ENCODE assay signal across 36 mouse cellular contexts in the genomic region with DNA sequence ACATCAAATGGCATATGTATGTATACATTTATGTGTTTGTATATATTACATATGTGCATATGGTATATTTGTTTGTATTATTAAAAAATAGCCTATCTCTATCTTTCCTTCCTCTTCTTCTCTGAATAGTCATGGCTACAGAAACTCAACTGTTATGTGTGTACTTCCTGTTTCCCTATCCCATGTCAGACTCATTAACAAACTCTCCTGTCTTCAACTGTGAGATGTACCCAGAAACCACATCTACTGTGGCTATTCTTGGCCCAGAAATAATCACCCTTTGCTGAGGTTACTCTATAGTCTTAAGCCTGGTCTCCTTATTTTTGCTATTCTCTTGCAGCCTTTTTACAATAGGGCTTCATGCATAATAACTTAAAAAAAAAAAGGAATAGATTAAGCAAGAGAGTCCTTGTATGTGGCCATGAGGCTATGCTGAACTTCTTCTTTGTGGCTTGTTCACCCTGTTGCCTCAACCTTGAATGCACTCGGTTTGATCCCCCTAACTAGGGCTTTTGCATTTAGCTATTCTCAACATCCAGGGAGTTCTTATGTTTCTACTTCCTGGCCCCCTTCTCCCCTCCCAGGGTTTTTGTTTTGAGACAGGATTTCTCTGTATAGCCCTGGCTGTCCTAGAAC. TPM values are rescaled to one million over a fixed set of nuclear protein-coding genes. Genes with fewer than 3 reads are reported as not detected.
A peak's percentile ranks its signal among the peaks of the same experiment; 100 is the strongest.
DNase-seq lines count a peak whose midpoint lies in the region; ATAC-seq and TF ChIP-seq lines count a peak whose summit lies in the region.
"Had no signal": no experiment of that assay in that cellular context is flagged by ENCODE, and none has a peak within 500 bp of the region (broad histone marks: within the 10 kb centered on the region; RNA-seq: fewer than 3 reads in every experiment).

No protein-coding gene starts in this region.

- peak; percentile 66 for DNase-seq in 416B (ENCODE audit: low read depth)
- DNase-seq in MEL (ENCODE audit: low read depth, low spot score): peak; percentile 16
- DNase-seq in urinary bladder, postnatal 4 days (ENCODE audit: low spot score in 2 of 2): no peak
- no peak for DNase-seq in left cerebral cortex, adult 8-10 months (ENCODE audit: low spot score in 2 of 2)
- no peak for DNase-seq in gastrocnemius, postnatal 14 days
- DNase-seq: adrenal gland, postnatal 25 days; cerebellum, adult 11-12 months; cerebellum, postnatal 25 days; embryo, embryonic 11 days; kidney, adult 18-20 months; layer of hippocampus, adult 9-11 months; lung, postnatal 10 days; midbrain, embryonic 14.5 days; thymus, adult 18-20 months had no signal

- no peaks in the 10 kb centered on the region for H3K27me3 ChIP-seq in MEL (ENCODE audit: control insufficient read depth in 1 of 2, insufficient read depth in 2 of 2, low read length in 2 of 2)
- H3K27me3 ChIP-seq: embryonic facial prominence, embryonic 13.5 days; forebrain, embryonic 13.5 days; neural tube, embryonic 13.5 days had no signal

- H3K36me3 ChIP-seq in MEL (ENCODE audit: control insufficient read depth in 1 of 2, insufficient read depth in 2 of 2, low read length in 2 of 2): no peaks in the 10 kb centered on the region
- H3K36me3 ChIP-seq: embryonic facial prominence, embryonic 13.5 days; heart, embryonic 10.5 days; neural tube, embryonic 13.5 days had no signal

- TF ChIP-seq CTCF in MEL (IDR thresholded peaks at IDR 0.05 in 2 of 3, conservative IDR thresholded peaks at IDR 0.05 in 1 of 3; ENCODE audit: control insufficient read depth in 1 of 3, insufficient read depth in 1 of 3, low read depth in 2 of 3, low read length in 3 of 3, poor library complexity in 1 of 3, severe bottlenecking in 1 of 3): no peak

- H3K9ac ChIP-seq in MEL (ENCODE audit: control insufficient read depth, low read depth, low read length, poor library complexity, severe bottlenecking): no peak overlapping the region
- H3K9ac ChIP-seq: embryonic facial prominence, embryonic 13.5 days; forebrain, embryonic 13.5 days; neural tube, embryonic 13.5 days had no signal

- intact Hi-C loops in gastrocnemius, postnatal 14 days (cut with DNase I; ENCODE audit: low total_unique reads): no loop called here

- H3K79me2 ChIP-seq in MEL (ENCODE audit: control insufficient read depth, insufficient read depth, low read length, poor library complexity): no peaks in the 10 kb centered on the region

- no peak overlapping the region for H3K4me3 ChIP-seq in MEL (ENCODE audit: control insufficient read depth in 1 of 2, insufficient read depth in 1 of 2, low read depth in 2 of 2, low read length in 2 of 2)
- H3K4me3 ChIP-seq: embryonic facial prominence, embryonic 13.5 days; erythroblast, embryonic 14.5 days; forebrain, embryonic 13.5 days; heart, embryonic 10.5 days; myocyte; neural tube, embryonic 13.5 days had no signal

- no peaks in the 10 kb centered on the region for H3K4me1 ChIP-seq in MEL (ENCODE audit: control insufficient read depth in 1 of 2, insufficient read depth in 2 of 2, low read length in 2 of 2)
- H3K4me1 ChIP-seq: embryonic facial prominence, embryonic 13.5 days; forebrain, embryonic 13.5 days; heart, embryonic 10.5 days; neural tube, embryonic 13.5 days had no signal

- H3K27ac ChIP-seq in MEL (ENCODE audit: control insufficient read depth, low read depth, low read length): no peak overlapping the region
- H3K27ac ChIP-seq: embryonic facial prominence, embryonic 13.5 days; forebrain, embryonic 13.5 days; heart, embryonic 10.5 days; hindbrain, postnatal 0 days; neural tube, embryonic 13.5 days had no signal

- TF ChIP-seq RAD21 in MEL (IDR thresholded peaks at IDR 0.05; ENCODE audit: low read depth, low read length): no peak

- TF ChIP-seq EP300 in MEL (IDR thresholded peaks at IDR 0.05; ENCODE audit: low read depth in 1 of 2, low read length in 2 of 2): no peak

- no peaks in the 10 kb centered on the region for H3K9me3 ChIP-seq in MEL (replicated peaks; ENCODE audit: insufficient read depth, low read length)
- H3K9me3 ChIP-seq: embryonic facial prominence, embryonic 13.5 days; forebrain, embryonic 13.5 days; heart, embryonic 10.5 days; neural tube, embryonic 13.5 days had no signal

- ATAC-seq in hematopoietic stem cell, adult 5-6 weeks (replicated peaks in 1 of 2; ENCODE audit: insufficient read depth in 1 of 2, low FRiP score in 2 of 2, low TSS enrichment in 1 of 2, low read depth in 1 of 2, poor library complexity in 2 of 2, severe bottlenecking in 2 of 2): peak; percentile 67 to 88
- ATAC-seq in monocyte, adult 5-6 weeks (replicated peaks; ENCODE audit: insufficient number of reproducible peaks, low FRiP score, low TSS enrichment, poor library complexity, severe bottlenecking): peak; percentile 79
- ATAC-seq: forebrain, embryonic 13.5 days; hindbrain, postnatal 0 days had no signal

- no peak for TF ChIP-seq POLR2A in MEL (IDR thresholded peaks at IDR 0.05; ENCODE audit: control insufficient read depth in 1 of 2, insufficient read depth in 1 of 2, low read depth in 1 of 2, low read length in 2 of 2, poor library complexity in 1 of 2)

TF ChIP-seq in MEL, 35 proteins besides CTCF, POLR2A, EP300 and RAD21:
- TF ChIP-seq KAT2A (conservative IDR thresholded peaks at IDR 0.05; ENCODE audit: low read depth, low read length) (no peak), MAFK (IDR thresholded peaks at IDR 0.05; ENCODE audit: borderline replicate concordance, low read depth, low read length) (no peak), E2F4 (IDR thresholded peaks at IDR 0.05; ENCODE audit: borderline replicate concordance, low read depth, low read length) (no peak), MYC (IDR thresholded peaks at IDR 0.05; ENCODE audit: low read depth, low read length) (no peak), RCOR1 (IDR thresholded peaks at IDR 0.05; ENCODE audit: low read depth, low read length) (no peak), ZNF384 (IDR thresholded peaks at IDR 0.05; ENCODE audit: low read depth, low read length) (no peak), CHD1 (IDR thresholded peaks at IDR 0.05; ENCODE audit: low read depth, low read length) (no peak), SIN3A (IDR thresholded peaks at IDR 0.05; ENCODE audit: low read length) (no peak), GABPA (IDR thresholded peaks at IDR 0.05; ENCODE audit: low read depth, low read length) (no peak), ELF1 (IDR thresholded peaks at IDR 0.05; ENCODE audit: low read depth, low read length) (no peak), GATA1 (IDR thresholded peaks at IDR 0.05; ENCODE audit: low read depth, low read length) (no peak), MYB (IDR thresholded peaks at IDR 0.05; ENCODE audit: low read depth, low read length) (no peak)

RNA-seq across cellular contexts. Expression of gene Gm45261, which starts 9.2 kb away (rescaled TPM):
- total RNA-seq in MEL (2012; rRNA removed): not detected in 2 replicates
- polyA plus RNA-seq in MEL (2012; ENCODE audit: insufficient read depth in 1 of 2, insufficient read length in 2 of 2, low read depth in 1 of 2, low replicate concordance in 2 of 2, missing spikeins in 1 of 2): not detected
- total RNA-seq in hematopoietic stem cell, adult 5-6 weeks (2017): not detected in 2 replicates
- not detected in 3 replicates for total RNA-seq in monocyte, adult 5-6 weeks (2017)
- not detected for total RNA-seq in left cerebral cortex, adult 8-10 months (2022)
- total RNA-seq in gastrocnemius, postnatal 14 days (2021): not detected
- total RNA-seq: adrenal gland, postnatal 25 days; gastrocnemius, adult 18-20 months; hindbrain, postnatal 0 days; left cerebral cortex, adult 18-20 months; left cerebral cortex, postnatal 36 days; megakaryocyte-erythroid progenitor cell, adult 5-6 weeks had no signal
- polyA plus RNA-seq: embryonic facial prominence, embryonic 13.5 days; erythroblast, embryonic 14.5 days; forebrain, embryonic 13.5 days; gonadal fat pad, adult 2 months; heart, embryonic 10.5 days; heart, postnatal 0 days; hindbrain, embryonic 11.5 days; hindbrain, postnatal 0 days; kidney, embryonic 16.5 days; large intestine, adult 2 months; limb, embryonic 14.5 days; liver, embryonic 16.5 days; midbrain, embryonic 14.5 days; myocyte; neural tube, embryonic 13.5 days; spleen, adult 2 months; stomach, embryonic 14.5 days had no signal

Comparison
In these comparisons a context has a peak if more than half of its experiments do, and no peak if none do; other contexts are left out.
1. DNase-seq: peak in 416B (single experiment) and MEL (single experiment); none in urinary bladder, postnatal 4 days (0 of 2), left cerebral cortex, adult 8-10 months (0 of 2) and gastrocnemius, postnatal 14 days (single experiment).